Mouse (Mus musculus) E14TG2a.4 (cell line): ENCODE measurements at regions not wholly inside any gene's neighbourhood (a gene's known extent, or its start where the extent isn't known, plus 50 kb on each side); places are given as distances from the start of the nearest gene placed in this dataset.

Source experiments
- H3K27me3 ChIP-seq: 2 replicates; pipeline ENCODE4 v1.6.1; 2014; ENCODE audit warnings: low read length, control low read depth; ENCODE audit not compliant: insufficient read depth
- H3K36me3 ChIP-seq: 2 replicates; pipeline ENCODE4 v1.6.1; 2014; ENCODE audit warnings: low read length, control low read depth; ENCODE audit not compliant: insufficient read depth
- H3K4me1 ChIP-seq: replicated peaks from 2 replicates; pipeline ENCODE4 v1.6.1; 2014; ENCODE audit warnings: low read depth, low read length, control low read depth
- H3K4me3 ChIP-seq: replicated peaks from 2 replicates; pipeline ENCODE4 v1.5.1; 2014; ENCODE audit warnings: mild to moderate bottlenecking, low read length
- H3K9me3 ChIP-seq: 2 replicates; pipeline ENCODE4 v1.6.1; 2014; ENCODE audit warnings: low read length, control low read depth
- CTCF ChIP-seq: conservative IDR thresholded peaks from 2 replicates; pipeline ENCODE4 v1.5.1; 2014; ENCODE audit warnings: low read length
- NANOG ChIP-seq: IDR thresholded peaks from 2 replicates; pipeline ENCODE4 v1.6.1; 2014; ENCODE audit warnings: borderline replicate concordance, low read length, mixed read lengths
- POU5F1 ChIP-seq: IDR thresholded peaks from 2 replicates; pipeline ENCODE4 v1.6.1; 2014; ENCODE audit warnings: low read length, borderline replicate concordance

DNA sequence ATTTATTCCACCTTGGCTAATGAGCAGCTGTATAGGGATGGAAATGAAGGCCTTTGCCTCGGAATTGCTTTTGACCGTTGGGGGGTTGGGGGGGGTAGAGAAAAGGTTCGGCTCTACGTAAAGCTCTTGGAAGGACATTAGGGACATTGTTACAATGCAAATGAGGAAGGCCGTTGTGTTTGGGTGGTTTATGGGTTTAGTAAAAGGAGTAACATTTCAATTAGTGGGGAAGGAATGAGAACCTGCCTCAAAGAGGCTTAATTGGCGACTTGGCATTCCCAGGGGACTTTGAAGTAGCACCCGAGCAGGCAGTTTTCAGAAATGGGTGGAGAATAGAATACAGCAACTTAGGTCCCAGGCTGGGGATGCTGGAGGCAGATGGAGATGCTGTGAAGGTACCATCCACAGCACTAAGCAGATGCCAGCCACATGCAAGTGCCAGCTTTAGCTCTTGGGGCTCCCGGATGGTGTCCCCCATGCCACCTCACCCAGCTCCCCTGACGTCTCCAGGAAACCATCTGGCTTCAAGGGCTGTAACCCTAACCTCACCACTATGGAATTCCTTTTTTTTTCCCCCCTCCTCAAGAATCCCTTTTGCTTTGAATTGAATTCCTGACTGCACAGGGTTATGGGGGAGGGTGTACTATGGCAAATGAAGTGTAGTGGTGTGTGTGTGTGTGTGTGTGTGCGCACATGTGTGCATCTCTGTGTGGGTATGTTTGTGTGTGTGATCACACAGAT is 180.8 kb upstream of the Hes1 start:
- Histone ChIP-seq H3K4me1 (peaks cover 64% of the 10 kb centered on the region), H3K36me3 (no peaks in the 10 kb centered on the region), H3K4me3 (no peak overlapping the region), H3K27me3 (peaks cover 52% of the 10 kb centered on the region), H3K9me3 (peaks cover 8% of the 10 kb centered on the region)
- TF ChIP-seq POU5F1 (no peak), NANOG (no peak), CTCF (no peak)

DNA sequence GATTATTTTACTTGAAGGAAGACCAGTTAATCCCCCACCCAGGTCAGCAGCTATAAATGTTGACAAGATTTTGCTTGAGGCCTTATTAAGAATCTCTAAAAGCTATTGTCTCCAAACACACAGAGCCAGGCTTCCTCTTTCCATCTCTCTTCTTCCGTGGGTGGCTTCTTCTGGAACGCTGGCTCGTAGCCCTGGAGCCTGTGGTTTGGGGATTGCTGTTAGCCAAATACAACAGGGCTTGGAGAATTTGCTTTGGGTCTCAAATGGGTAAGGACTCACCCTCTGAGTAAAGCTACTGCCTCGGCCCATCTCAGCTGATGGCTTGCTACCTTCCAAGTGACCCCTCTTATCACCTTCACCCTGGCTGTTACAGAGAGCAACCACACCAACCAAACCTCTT is 179.3 kb upstream of the Hes1 start:
- peaks cover 51% of the 10 kb centered on the region for H3K4me1 ChIP-seq
- H3K4me3 ChIP-seq, result no peak overlapping the region
- TF ChIP-seq POU5F1, result no peak
- no peak for TF ChIP-seq NANOG
- no peak for TF ChIP-seq CTCF
- H3K9me3 ChIP-seq, result peaks cover 9% of the 10 kb centered on the region
- peaks cover 41% of the 10 kb centered on the region for H3K27me3 ChIP-seq
- H3K36me3 ChIP-seq, result no peaks in the 10 kb centered on the region

DNA sequence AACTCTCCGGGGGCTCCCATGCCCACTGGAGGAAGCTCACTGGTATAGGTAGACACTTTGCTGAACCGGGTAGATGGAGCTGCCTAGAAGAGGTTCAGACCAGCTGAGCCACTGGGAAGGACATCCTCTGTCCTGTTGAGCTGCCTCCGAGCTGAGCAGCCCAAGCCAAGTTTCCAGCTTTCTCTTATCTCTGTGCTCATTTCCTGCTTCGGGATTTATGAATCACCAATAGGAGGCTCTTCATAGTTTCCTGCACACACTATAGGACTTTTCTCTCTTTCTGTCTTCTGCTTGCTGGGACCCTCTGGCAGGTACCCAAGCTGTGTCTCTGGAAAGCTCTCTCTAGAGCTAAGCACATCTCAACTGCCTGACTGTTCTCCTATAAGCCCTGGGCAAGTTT is 177.4 kb upstream of the Hes1 start:
- H3K4me3 ChIP-seq, result no peak overlapping the region
- peaks cover 37% of the 10 kb centered on the region for H3K4me1 ChIP-seq
- peaks cover 30% of the 10 kb centered on the region for H3K27me3 ChIP-seq
- TF ChIP-seq NANOG (no peak), POU5F1 (no peak), CTCF (no peak)
- H3K36me3 ChIP-seq, result no peaks in the 10 kb centered on the region
- peaks cover 9% of the 10 kb centered on the region for H3K9me3 ChIP-seq

DNA sequence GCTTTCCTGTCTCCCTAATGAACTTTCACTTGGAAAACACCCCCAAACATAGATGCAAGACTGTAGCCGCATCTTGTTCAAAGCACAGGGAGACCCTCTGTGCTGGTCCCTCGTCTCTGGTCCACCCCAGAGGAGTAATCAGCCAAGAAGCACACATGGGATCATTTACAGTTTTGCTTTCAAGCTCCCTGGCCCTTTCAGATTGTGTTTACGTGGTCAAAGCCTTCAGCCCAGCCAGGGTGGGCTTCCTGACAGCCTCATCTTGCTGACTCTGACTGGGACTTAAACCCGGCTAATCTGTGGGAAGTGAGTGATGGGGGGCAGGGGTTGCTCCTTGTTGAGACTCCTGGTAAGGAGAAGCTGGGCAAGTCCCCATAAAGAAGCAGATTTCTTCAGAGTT is 174.8 kb upstream of the Hes1 start:
- peaks cover 37% of the 10 kb centered on the region for H3K27me3 ChIP-seq
- peaks cover 9% of the 10 kb centered on the region for H3K9me3 ChIP-seq
- H3K4me1 ChIP-seq, result peaks cover 23% of the 10 kb centered on the region
- no peak for TF ChIP-seq NANOG
- no peak for TF ChIP-seq CTCF
- no peak for TF ChIP-seq POU5F1
- no peaks in the 10 kb centered on the region for H3K36me3 ChIP-seq
- H3K4me3 ChIP-seq, result no peak overlapping the region

DNA sequence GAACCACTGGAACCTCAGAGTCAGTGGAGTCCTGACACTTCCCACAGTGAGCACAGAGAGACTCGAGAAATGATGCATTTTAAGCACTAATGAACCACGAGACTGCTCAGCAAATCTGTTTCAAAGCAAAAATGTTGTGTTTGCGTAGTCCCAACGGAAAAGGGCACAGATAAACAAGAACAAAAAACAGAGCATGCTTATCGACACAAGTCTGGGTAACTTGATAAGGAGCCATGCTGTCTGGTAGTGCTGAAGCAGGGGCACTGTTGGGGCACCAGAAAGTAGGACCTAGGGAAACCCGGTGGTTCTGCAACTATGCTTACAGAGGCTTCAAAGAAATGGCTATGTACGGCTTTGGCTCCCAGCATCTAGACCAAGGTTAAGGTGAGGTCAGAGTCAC is 172.7 kb upstream of the Hes1 start:
- H3K27me3 ChIP-seq, result peaks cover 25% of the 10 kb centered on the region
- H3K36me3 ChIP-seq, result no peaks in the 10 kb centered on the region
- H3K4me3 ChIP-seq, result no peak overlapping the region
- no peak for TF ChIP-seq CTCF
- TF ChIP-seq NANOG, result no peak
- no peak for TF ChIP-seq POU5F1
- peaks cover 9% of the 10 kb centered on the region for H3K9me3 ChIP-seq
- peaks cover 20% of the 10 kb centered on the region for H3K4me1 ChIP-seq

DNA sequence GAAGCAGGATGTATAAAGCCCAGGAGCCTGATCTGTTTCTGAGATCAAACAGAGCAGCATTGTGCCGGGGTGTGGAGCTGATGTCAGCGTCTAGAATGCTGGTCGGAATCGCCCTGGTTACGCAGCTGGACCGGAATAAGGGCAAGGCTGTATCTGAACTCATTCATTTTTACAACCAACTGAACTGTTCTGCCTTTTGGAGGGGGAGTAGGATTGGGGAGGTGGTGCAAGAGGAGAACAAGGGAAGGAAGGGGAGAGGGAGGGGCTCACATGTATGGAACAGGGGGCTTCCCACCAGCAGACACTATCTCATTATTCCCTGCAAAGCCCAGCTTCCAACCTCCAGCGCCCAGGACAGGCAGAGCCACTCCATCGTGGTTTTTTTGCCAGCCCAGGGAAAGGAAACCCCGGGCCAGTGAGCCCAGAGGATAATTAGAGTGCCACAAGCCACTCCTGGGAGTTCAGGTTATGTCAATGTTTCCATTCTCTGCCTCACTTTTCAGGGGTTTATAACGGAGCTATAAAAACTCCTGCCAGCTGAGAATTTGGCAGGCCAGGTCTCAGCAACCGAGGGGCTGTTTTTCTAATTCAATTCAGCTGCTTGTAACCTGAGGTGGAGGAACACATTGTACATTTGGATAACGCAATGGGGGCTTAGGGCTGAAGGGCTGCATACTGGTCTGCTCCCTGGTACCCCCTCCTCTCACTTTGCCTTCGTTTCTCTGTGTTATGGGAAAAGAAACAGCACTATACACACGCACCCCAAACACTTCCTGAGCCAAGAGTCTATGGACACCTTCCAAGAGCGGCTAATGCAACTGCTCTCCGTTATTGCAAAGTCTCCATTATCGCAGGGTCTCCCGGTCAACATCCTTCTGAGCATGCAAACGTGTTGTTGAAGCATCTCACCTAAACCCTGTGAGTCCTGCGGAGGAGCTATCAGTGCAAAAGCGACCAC is 170.0 kb upstream of the Hes1 start:
- no peak for TF ChIP-seq POU5F1
- TF ChIP-seq CTCF, result no peak

DNA sequence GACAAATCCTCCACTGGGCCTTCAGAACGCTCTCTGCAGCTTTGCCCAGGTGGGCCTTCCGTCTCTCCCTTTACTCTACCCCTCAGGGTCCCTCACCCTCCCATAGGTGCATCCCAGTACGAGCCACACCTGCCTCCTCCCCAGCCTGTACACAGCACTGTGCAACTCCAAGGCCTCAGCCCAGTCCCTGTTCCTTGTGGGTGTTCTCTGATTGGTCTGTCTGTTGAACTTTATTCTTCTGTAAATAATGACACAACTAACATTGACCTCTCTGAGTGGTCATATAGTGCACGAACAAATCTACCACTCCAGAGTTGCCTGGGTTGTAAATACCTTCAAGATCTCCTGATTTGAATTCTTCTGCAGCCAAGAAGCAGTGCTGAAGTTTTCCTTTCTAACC is 167.8 kb upstream of the Hes1 start:
- peaks cover 13% of the 10 kb centered on the region for H3K27me3 ChIP-seq
- no peaks in the 10 kb centered on the region for H3K9me3 ChIP-seq
- TF ChIP-seq POU5F1 (no peak), CTCF (no peak), NANOG (no peak)
- H3K4me3 ChIP-seq, result no peak overlapping the region
- peaks cover 20% of the 10 kb centered on the region for H3K4me1 ChIP-seq
- H3K36me3 ChIP-seq, result no peaks in the 10 kb centered on the region

More for the DNA sequence above, 170.0 kb upstream of the Hes1 start:
- no peaks in the 10 kb centered on the region for H3K36me3 ChIP-seq
- H3K4me1 ChIP-seq, result peaks cover 20% of the 10 kb centered on the region
- no peak overlapping the region for H3K4me3 ChIP-seq
- peaks cover 17% of the 10 kb centered on the region for H3K27me3 ChIP-seq
- no peaks in the 10 kb centered on the region for H3K9me3 ChIP-seq

DNA sequence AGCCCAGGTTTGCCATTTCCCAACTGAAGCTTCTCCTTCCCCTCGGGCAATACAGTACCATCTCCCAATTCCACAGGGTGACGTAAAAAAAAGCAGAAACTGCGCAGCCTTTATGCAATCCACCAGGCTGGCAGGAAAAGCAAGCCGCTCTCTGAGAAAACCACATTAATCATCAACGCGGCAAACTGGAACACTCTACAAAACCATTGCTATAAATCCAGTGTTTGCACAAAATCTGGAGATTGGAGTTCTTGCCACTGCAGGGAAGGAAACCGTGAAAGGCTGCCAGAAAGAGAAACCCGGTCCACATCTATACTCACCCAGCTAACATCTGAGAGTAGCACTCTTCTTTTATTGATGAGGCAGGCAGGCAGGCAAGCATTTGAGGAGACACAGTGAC is 160.7 kb upstream of the Hes1 start:
- no peaks in the 10 kb centered on the region for H3K9me3 ChIP-seq
- H3K36me3 ChIP-seq, result no peaks in the 10 kb centered on the region
- TF ChIP-seq CTCF (no peak), POU5F1 (no peak), NANOG (no peak)
- peaks cover 42% of the 10 kb centered on the region for H3K27me3 ChIP-seq
- peaks cover 17% of the 10 kb centered on the region for H3K4me1 ChIP-seq
- no peak overlapping the region for H3K4me3 ChIP-seq
